Mouse (Mus musculus) layer of hippocampus, postnatal 10 days (tissue): ENCODE measurements around the gene Vgll4. TPM values are rescaled to one million over a fixed set of nuclear protein-coding genes. Genes with fewer than 3 reads are reported as not detected.

Experiments
- DNase-seq, 2 experiments: peaks; one replicate each; pipeline ENCODE4 v3.0.0; 2021; ENCODE audit warnings: low spot score in 2 of 2
- total RNA-seq, 2 experiments: library from RNA; stranded (reverse); gene quantifications; 2 replicates each; pipeline ENCODE4 v1.2.3; 2021

Vgll4 gene
- total RNA-seq, 2 experiments from 2014 or later, result 41.3 to 43.7 TPM

DNA sequence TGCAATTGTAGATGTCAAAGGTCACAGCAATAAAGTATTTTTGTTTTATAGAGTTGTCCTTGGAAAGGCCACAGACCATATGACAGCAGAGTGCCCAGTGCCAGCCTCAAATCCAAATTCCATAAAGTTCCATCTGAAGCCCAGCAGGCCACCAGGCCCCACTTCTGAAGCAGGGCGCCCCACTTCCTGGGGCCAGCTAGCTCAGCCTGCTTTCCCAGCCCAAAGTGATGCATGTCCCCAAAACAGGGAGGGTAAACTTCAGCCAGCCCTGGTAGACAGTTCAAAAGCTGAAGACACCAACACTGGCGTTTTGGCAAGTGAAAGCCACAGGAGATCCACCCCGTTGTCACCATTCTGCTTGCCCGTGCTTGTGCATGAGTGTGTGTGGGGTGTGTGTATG, 157.0 kb downstream of the Vgll4 start:
- peak in 1 of 2 experiments; percentile 10 for DNase-seq

DNA sequence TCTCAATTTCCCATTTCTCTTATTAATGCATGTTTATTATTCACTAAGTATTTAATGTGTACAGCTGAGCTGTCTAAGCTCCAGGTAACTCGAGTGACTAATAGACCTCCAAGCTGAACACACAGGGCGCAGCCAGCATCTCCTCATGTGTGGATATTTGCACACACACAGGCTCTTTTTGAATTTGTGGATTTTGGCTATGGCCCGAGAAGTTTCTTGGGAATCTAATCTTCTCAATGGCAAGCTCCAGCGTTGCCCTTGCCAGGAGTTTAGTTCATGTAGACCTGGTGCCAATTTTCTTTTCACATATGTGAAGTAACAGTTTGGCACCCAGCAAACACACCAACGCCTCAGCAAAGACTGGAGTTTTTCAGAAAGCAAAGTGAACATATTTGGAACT, 157.5 kb downstream of the Vgll4 start:
- no peak for DNase-seq

Other genes starting within 250 kb of the Vgll4 start
- 10 to 100 TPM; 22.7 to 23.5 TPM for gene Tamm41, start 67.9 kb upstream of the Vgll4 start, total RNA-seq
- 100 to 1,000 TPM; 429 to 484 TPM for gene Syn2, start 164.9 kb upstream of the Vgll4 start, total RNA-seq